Mouse (Mus musculus): ENCODE results near the gene Zik1.

Gene Zik1

GRCm38 (mm10) chr7:10494786-10495521 lies at the start of gene Zik1:
Gene Zik1, minus strand, starts transcription at chr7:10495394.
- DNase-seq (ENCODE audit: low spot score in 2 of 2) = no peak

- no peak for DNase-seq (ENCODE audit: low spot score in 2 of 2)
Observed at GRCm38 (mm10) chr7:10495578-10495977, 384 bp upstream of the Zik1 start.

- DNase-seq (ENCODE audit: low spot score in 2 of 2) = no peak
Observed at GRCm38 (mm10) chr7:10480588-10481233, 14.5 kb downstream of the Zik1 start.

GRCm38 (mm10) chr7:10479813-10480212 lies 15.4 kb downstream of the Zik1 start:
- no peak for DNase-seq (ENCODE audit: low spot score in 2 of 2)

- DNase-seq (ENCODE audit: low spot score in 2 of 2) = no peak
Observed at GRCm38 (mm10) chr7:10458166-10458565, 37.0 kb downstream of the Zik1 start.

- no peak for DNase-seq (ENCODE audit: low spot score in 2 of 2)
Observed at GRCm38 (mm10) chr7:10443031-10443430, 52.2 kb downstream of the Zik1 start, which contains the start of gene Vmn1r67. Gene Vmn1r67, plus strand, starts transcription at chr7:10443331.
